Mouse (Mus musculus) hindbrain, postnatal 0 days (tissue): ENCODE data around the gene Aldh3b1. TPM values are rescaled to one million over a fixed set of nuclear protein-coding genes. Genes with fewer than 3 reads are reported as not detected.

ENCODE experiments used
- ATAC-seq: fragments of 200-750 bp; cut with Nextera tagmentation; 2 replicates; pipeline ENCODE4 v1.8.0; 2017; ENCODE audit warnings: mild to moderate bottlenecking, moderate TSS enrichment, moderate library complexity
- DNase-seq: peaks from one replicate; pipeline ENCODE4 v3.0.0-alpha.2; 2015; ENCODE audit warnings: low spot score
- H3K27ac ChIP-seq: fragments of 300-500 bp; sonication (generic); 2 replicates; pipeline ENCODE4 v1.5.1; 2014; ENCODE audit warnings: mild to moderate bottlenecking
- H3K27me3 ChIP-seq: fragments of 300-500 bp; sonication (generic); 2 replicates; pipeline ENCODE4 v1.6.1; 2014; ENCODE audit warnings: low read length, mixed read lengths; ENCODE audit not compliant: insufficient read depth
- H3K36me3 ChIP-seq: fragments of 300-500 bp; sonication (generic); 2 replicates; pipeline ENCODE4 v1.6.1; 2014; ENCODE audit warnings: low read length, mixed read lengths; ENCODE audit not compliant: insufficient read depth
- H3K4me1 ChIP-seq: fragments of 300-500 bp; sonication (generic); 2 replicates; pipeline ENCODE4 v1.6.1; 2014; ENCODE audit warnings: antibody characterized with exemption, low read length, mixed read lengths; ENCODE audit not compliant: insufficient read depth
- H3K4me2 ChIP-seq: fragments of 300-500 bp; sonication (generic); 2 replicates; pipeline ENCODE4 v1.6.1; 2014; ENCODE audit warnings: low read depth, mild to moderate bottlenecking, low read length, moderate library complexity, mixed read lengths
- H3K4me3 ChIP-seq: fragments of 300-500 bp; sonication (generic); 2 replicates; pipeline ENCODE4 v1.5.1; 2014; ENCODE audit warnings: low read length
- H3K9ac ChIP-seq: fragments of 300-500 bp; sonication (generic); replicated peaks from 2 replicates; pipeline ENCODE4 v1.6.1; 2014; ENCODE audit warnings: mild to moderate bottlenecking, low read length, moderate library complexity, mixed read lengths
- H3K9me3 ChIP-seq: fragments of 300-500 bp; sonication (generic); 2 replicates; pipeline ENCODE4 v1.6.1; 2016; ENCODE audit warnings: low read length, mixed read lengths
- CTCF ChIP-seq: IDR thresholded peaks from 2 replicates; pipeline ENCODE4 v1.5.1; 2016; ENCODE audit warnings: antibody characterized with exemption, control low read depth, low read depth
- WGBS: fragments of 180-500 bp; shearing (Covaris S2); extraction: QIAGEN DNeasy Blood & Tissue Kit; methylation state at CpG from one replicate; pipeline ENCODE4 v1.1.7; 2014; 5-methylcytosine and 5-hydroxymethylcytosine counted together
- polyA plus RNA-seq: library from polyadenylated mRNA; unstranded; fragments of >200 nt; fragmentation: Nextera tagmentation; extraction: Ambion mirVana; gene quantifications from 2 replicates; pipeline ENCODE4 v1.2.1, GENCODE M21; 2015
- total RNA-seq: library from RNA; depleted of rRNA; stranded (reverse); fragments of >200 nt; gene quantifications from 2 replicates; pipeline ENCODE4 v1.2.3, GENCODE M21; 2014; rRNA removed

Gene Aldh3b1
- total and polyA plus RNA-seq, 2 experiments from 2014 or later: 3.0 to 3.5 TPM

- Histone ChIP-seq H3K4me2 (no peak overlapping the region), H3K27ac (no peak overlapping the region), H3K9me3 (no peaks in the 10 kb centered on the region), H3K9ac (no peak overlapping the region), H3K27me3 (no peaks in the 10 kb centered on the region), H3K4me3 (no peak overlapping the region), H3K36me3 (no peaks in the 10 kb centered on the region), H3K4me1 (no peaks in the 10 kb centered on the region)
- DNase-seq (no peak), ATAC-seq (no peak)
- no peak for TF ChIP-seq CTCF
These were observed 58.1 kb downstream of the Aldh3b1 start for GRCm38 (mm10) chr19:3871468-3871867.

- ATAC-seq (no peak), DNase-seq (no peak)
- no peak for TF ChIP-seq CTCF
- Histone ChIP-seq H3K4me1 (no peaks in the 10 kb centered on the region), H3K4me2 (no peak overlapping the region), H3K9me3 (no peaks in the 10 kb centered on the region), H3K9ac (no peak overlapping the region), H3K36me3 (no peaks in the 10 kb centered on the region), H3K27me3 (no peaks in the 10 kb centered on the region), H3K4me3 (no peak overlapping the region), H3K27ac (no peak overlapping the region)
- WGBS: 91% methylated on average over 1 of the region's 1 CpGs
These were observed 61.3 kb downstream of the Aldh3b1 start for GRCm38 (mm10) chr19:3868290-3868689.

- no peak overlapping the region for H3K27ac ChIP-seq
- WGBS: 89% methylated on average over 2 of the region's 2 CpGs
- no peak overlapping the region for H3K4me2 ChIP-seq
- H3K4me1 ChIP-seq: no peaks in the 10 kb centered on the region
- peak; percentile 54 for TF ChIP-seq CTCF
- H3K4me3 ChIP-seq: no peak overlapping the region
- no peaks in the 10 kb centered on the region for H3K9me3 ChIP-seq
- H3K36me3 ChIP-seq: no peaks in the 10 kb centered on the region
- ATAC-seq: no peak
- DNase-seq: no peak
- no peaks in the 10 kb centered on the region for H3K27me3 ChIP-seq
- H3K9ac ChIP-seq: no peak overlapping the region
These were observed 64.6 kb downstream of the Aldh3b1 start for GRCm38 (mm10) chr19:3864960-3865359.

Other genes with a start within 250 kb of the Aldh3b1 start
- gene Lrp5, start 243.2 kb downstream of the Aldh3b1 start, total RNA-seq: 16.4 and 17.6 TPM in 2 replicates
- 0.69 and 1.1 TPM in 2 replicates for gene Lrp5, start 243.2 kb downstream of the Aldh3b1 start, polyA plus RNA-seq
- gene 1810055G02Rik, start 221.5 kb downstream of the Aldh3b1 start, total RNA-seq: 57.7 and 60.8 TPM in 2 replicates
- gene 1810055G02Rik, start 221.5 kb downstream of the Aldh3b1 start, polyA plus RNA-seq: 33.3 and 37.2 TPM in 2 replicates
- 43.5 and 54.8 TPM in 2 replicates for gene Kmt5b, start 162.4 kb downstream of the Aldh3b1 start, total RNA-seq
- 32.8 and 35.0 TPM in 2 replicates for gene Kmt5b, start 162.4 kb downstream of the Aldh3b1 start, polyA plus RNA-seq
- gene Chka, start 78.0 kb downstream of the Aldh3b1 start, total RNA-seq: 57.3 and 68.9 TPM in 2 replicates
- gene Chka, start 78.0 kb downstream of the Aldh3b1 start, polyA plus RNA-seq: 53.9 and 57.3 TPM in 2 replicates
- gene Tcirg1, start 22.7 kb downstream of the Aldh3b1 start, total RNA-seq: 35.4 and 44.0 TPM in 2 replicates
- 16.8 and 17.3 TPM in 2 replicates for gene Tcirg1, start 22.7 kb downstream of the Aldh3b1 start, polyA plus RNA-seq
- 212 and 221 TPM in 2 replicates for gene Ndufs8, start 17.0 kb downstream of the Aldh3b1 start, total RNA-seq
- gene Ndufs8, start 17.0 kb downstream of the Aldh3b1 start, polyA plus RNA-seq: 366 and 367 TPM in 2 replicates
- 12.8 and 19.9 TPM in 2 replicates for gene Unc93b1, start 5.4 kb upstream of the Aldh3b1 start, total RNA-seq
- 15.3 and 16.3 TPM in 2 replicates for gene Unc93b1, start 5.4 kb upstream of the Aldh3b1 start, polyA plus RNA-seq
- gene Aldh3b3, start 28.8 kb upstream of the Aldh3b1 start, total RNA-seq: not detected in 2 replicates
- not detected in 2 replicates for gene Aldh3b3, start 28.8 kb upstream of the Aldh3b1 start, polyA plus RNA-seq
- 0.32 and 1.1 TPM in 2 replicates for gene Aldh3b2, start 42.5 kb upstream of the Aldh3b1 start, total RNA-seq
- 0.95 and 1.4 TPM in 2 replicates for gene Aldh3b2, start 42.5 kb upstream of the Aldh3b1 start, polyA plus RNA-seq
- 3.3 and 7.3 TPM in 2 replicates for gene Acy3, start 56.8 kb upstream of the Aldh3b1 start, total RNA-seq
- 2.8 and 3.5 TPM in 2 replicates for gene Acy3, start 56.8 kb upstream of the Aldh3b1 start, polyA plus RNA-seq
- gene Tbx10, start 62.9 kb upstream of the Aldh3b1 start, total RNA-seq: not detected in 2 replicates
- 0.36 and 0.39 TPM in 2 replicates for gene Tbx10, start 62.9 kb upstream of the Aldh3b1 start, polyA plus RNA-seq
- 23.5 and 29.1 TPM in 2 replicates for gene Nudt8, start 70.8 kb upstream of the Aldh3b1 start, total RNA-seq
- gene Nudt8, start 70.8 kb upstream of the Aldh3b1 start, polyA plus RNA-seq: 25.9 and 26.0 TPM in 2 replicates
- 2.5 and 3.5 TPM in 2 replicates for gene Gm49405, start 70.8 kb upstream of the Aldh3b1 start, total RNA-seq
- gene Gm49405, start 70.8 kb upstream of the Aldh3b1 start, polyA plus RNA-seq: 2.1 and 2.2 TPM in 2 replicates
- 3.7 and 3.9 TPM in 2 replicates for gene Doc2g, start 73.5 kb upstream of the Aldh3b1 start, total RNA-seq
- 3.5 and 3.7 TPM in 2 replicates for gene Doc2g, start 73.5 kb upstream of the Aldh3b1 start, polyA plus RNA-seq
- gene Ndufv1, start 83.0 kb upstream of the Aldh3b1 start, total RNA-seq: 160 and 203 TPM in 2 replicates
- 285 and 291 TPM in 2 replicates for gene Ndufv1, start 83.0 kb upstream of the Aldh3b1 start, polyA plus RNA-seq
- gene Gstp1, start 108.2 kb upstream of the Aldh3b1 start, total RNA-seq: 317 and 335 TPM in 2 replicates
- gene Gstp1, start 108.2 kb upstream of the Aldh3b1 start, polyA plus RNA-seq: 575 and 599 TPM in 2 replicates
- 0.52 TPM in 1 of 2 replicates, not detected in the other for gene Gstp2, start 116.2 kb upstream of the Aldh3b1 start, total RNA-seq
- 2.2 and 3.0 TPM in 2 replicates for gene Gstp2, start 116.2 kb upstream of the Aldh3b1 start, polyA plus RNA-seq
- gene Gstp3, start 129.8 kb upstream of the Aldh3b1 start, total RNA-seq: not detected in 2 replicates
- gene Gstp3, start 129.8 kb upstream of the Aldh3b1 start, polyA plus RNA-seq: not detected in 2 replicates
- gene Cabp2, start 151.8 kb upstream of the Aldh3b1 start, total RNA-seq: not detected in 2 replicates
- gene Cabp2, start 151.8 kb upstream of the Aldh3b1 start, polyA plus RNA-seq: not detected in 2 replicates
- gene Cdk2ap2, start 167.4 kb upstream of the Aldh3b1 start, total RNA-seq: 49.4 and 57.5 TPM in 2 replicates
- gene Cdk2ap2, start 167.4 kb upstream of the Aldh3b1 start, polyA plus RNA-seq: 63.9 and 64.6 TPM in 2 replicates
- 134 and 142 TPM in 2 replicates for gene Pitpnm1, start 170.2 kb upstream of the Aldh3b1 start, total RNA-seq
- gene Pitpnm1, start 170.2 kb upstream of the Aldh3b1 start, polyA plus RNA-seq: 88.0 and 91.9 TPM in 2 replicates
- 33.4 and 38.2 TPM in 2 replicates for gene Aip, start 196.1 kb upstream of the Aldh3b1 start, total RNA-seq
- 89.4 and 94.3 TPM in 2 replicates for gene Aip, start 196.1 kb upstream of the Aldh3b1 start, polyA plus RNA-seq
- gene Gpr152, start 210.0 kb upstream of the Aldh3b1 start, total RNA-seq: 0.37 TPM in 1 of 2 replicates, not detected in the other
- gene Gpr152, start 210.0 kb upstream of the Aldh3b1 start, polyA plus RNA-seq: 0.05 TPM in 1 of 2 replicates, not detected in the other
- gene Cabp4, start 214.2 kb upstream of the Aldh3b1 start, total RNA-seq: not detected in 2 replicates
- 0.29 and 0.51 TPM in 2 replicates for gene Cabp4, start 214.2 kb upstream of the Aldh3b1 start, polyA plus RNA-seq
- 71.5 and 137 TPM in 2 replicates for gene Coro1b, start 218.8 kb upstream of the Aldh3b1 start, total RNA-seq
- 90.7 and 114 TPM in 2 replicates for gene Coro1b, start 218.8 kb upstream of the Aldh3b1 start, polyA plus RNA-seq
- gene Ptprcap, start 223.8 kb upstream of the Aldh3b1 start, total RNA-seq: 1.0 TPM in 1 of 2 replicates, not detected in the other
- gene Ptprcap, start 223.8 kb upstream of the Aldh3b1 start, polyA plus RNA-seq: 0.40 and 0.44 TPM in 2 replicates
- 17.6 and 24.7 TPM in 2 replicates for gene Rps6kb2, start 233.5 kb upstream of the Aldh3b1 start, total RNA-seq
- 49.6 and 56.5 TPM in 2 replicates for gene Rps6kb2, start 233.5 kb upstream of the Aldh3b1 start, polyA plus RNA-seq
- gene Carns1, start 245.7 kb upstream of the Aldh3b1 start, total RNA-seq: 5.5 and 8.3 TPM in 2 replicates
- 7.1 and 7.5 TPM in 2 replicates for gene Carns1, start 245.7 kb upstream of the Aldh3b1 start, polyA plus RNA-seq